Mouse (Mus musculus): ENCODE measurements at regions not wholly inside any gene's neighbourhood (a gene's known extent, or its start where the extent isn't known, plus 50 kb on each side); places are given as distances from the start of the nearest gene placed in this dataset.

DNA sequence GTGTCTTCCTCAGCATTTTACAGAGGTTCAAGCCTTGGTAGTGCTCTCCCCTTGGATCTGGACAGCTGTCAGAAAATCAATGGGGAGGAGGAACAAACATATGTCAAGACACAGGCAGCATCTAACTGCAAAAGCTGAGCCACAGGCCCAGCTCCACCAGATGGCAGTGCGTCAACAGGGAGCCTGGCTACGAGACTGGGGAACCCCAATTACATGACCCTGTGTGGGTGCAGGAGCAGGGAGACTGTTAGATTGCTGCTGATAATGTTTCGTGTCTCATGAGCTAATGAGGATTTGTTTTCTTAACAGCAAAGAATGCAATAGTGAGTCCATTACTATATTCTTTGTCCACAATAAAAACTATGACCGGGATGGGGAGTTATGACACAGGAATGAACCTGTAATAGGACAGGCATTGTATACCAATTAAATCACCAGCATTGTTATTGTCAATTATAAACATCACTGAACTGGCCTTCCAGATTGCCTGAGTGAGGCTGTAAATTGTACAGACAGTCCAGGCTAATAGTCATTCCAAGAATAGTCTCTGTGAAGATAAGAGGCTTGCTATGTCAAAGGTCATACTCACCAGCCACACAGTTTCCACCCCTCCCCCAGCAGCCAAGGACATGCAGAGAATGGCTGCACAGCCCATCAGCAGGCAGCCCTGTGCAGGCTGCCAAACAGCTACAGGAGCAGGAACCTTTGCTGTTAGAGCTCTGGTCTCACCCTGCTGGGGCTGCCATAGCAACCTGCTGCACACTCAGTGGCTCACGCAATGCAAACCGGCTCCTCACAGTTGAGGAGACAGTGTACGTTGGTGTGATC is 58.8 kb upstream of the Barx2 start:
- intact Hi-C loops (cut with DNase I) = loop anchor here (1.0 to 2.0 kb wide), 2 partner anchors 61 to 187 kb away; no protein-coding TSS in a partner anchor
- DNase-seq = peak; percentile 86

DNA sequence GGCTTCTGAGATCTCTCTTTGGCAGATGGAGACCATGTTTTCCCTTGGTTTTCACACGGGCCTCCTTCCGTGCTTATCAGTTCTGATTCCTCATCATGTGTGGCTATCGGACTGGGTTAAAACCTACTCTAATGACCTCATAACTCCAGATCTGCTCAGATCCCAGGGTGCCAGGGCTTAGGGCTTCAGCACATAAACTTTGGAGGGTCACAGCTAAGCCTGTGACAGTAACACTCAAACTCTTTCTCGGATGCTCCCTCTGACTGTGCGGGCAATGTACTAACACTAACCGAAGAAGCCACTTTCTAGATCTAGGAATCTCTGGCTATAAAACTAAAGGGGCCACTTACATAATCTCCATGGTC is 59.3 kb upstream of the Barx2 start:
- DNase-seq = no peak
- intact Hi-C loops (cut with DNase I) = loop anchor here (2.0 kb wide), 1 partner anchor 60 kb away; no protein-coding TSS in a partner anchor

DNA sequence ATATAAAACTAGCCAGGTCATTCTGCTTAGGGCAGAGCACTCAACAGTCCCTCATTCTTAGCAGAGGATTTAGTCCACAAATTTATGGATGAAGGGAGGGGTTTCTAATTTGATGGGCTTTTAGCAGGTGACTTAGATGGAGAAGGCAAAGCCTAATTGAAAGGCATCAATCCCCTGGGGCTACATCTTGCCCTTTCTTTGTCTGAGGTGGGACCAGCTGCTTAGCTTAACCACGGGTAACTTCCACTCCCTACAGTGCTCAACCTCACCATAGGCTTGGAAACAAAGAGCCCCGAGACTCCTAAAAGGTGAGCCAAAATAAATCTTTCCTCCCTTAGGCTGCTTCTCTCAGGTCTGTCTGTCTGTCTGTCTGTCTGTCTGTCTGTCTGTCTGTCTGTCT is 62.9 kb upstream of the Barx2 start:
- intact Hi-C loops (cut with DNase I) = no loop called here
- DNase-seq = no peak

DNA sequence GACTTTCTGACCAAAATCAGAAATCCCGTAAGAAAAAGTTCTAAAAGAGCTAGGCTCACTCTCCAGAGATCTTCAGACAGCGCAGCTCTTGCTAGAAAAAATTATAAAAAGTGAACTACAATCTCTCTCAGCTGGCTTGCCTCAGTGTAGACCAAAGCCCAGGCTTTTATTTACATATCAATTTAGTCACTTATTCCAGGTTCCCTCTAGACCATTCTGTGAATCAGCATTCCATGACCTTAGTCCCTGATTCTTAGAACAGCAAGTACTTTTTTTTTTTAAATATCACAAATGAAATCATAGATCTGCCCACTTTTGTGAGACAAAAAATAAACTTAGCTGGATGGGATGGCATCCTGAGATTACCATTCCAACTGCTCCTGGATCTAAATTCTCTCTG is 64.8 kb upstream of the Barx2 start:
- intact Hi-C loops (cut with DNase I) = no loop called here
- no peak for DNase-seq

DNA sequence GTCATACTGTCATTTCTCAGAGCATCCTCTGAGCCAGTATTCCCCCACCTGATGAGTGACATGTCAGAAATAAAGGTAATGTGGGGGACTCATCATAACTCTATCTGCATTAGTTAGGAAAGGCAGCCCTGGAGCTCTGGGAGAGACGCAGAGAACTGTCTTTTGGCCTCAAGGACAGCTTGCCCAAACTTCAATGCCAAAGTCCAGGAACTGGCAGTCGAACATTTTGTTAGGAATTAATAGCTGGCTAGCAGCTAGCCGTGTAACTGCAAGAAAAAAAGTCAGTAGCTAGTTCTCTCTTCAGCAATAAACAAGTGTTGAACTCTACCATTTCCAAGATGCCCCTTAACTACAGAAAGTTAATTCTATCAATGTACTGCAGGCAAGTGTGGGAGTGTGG is 65.9 kb upstream of the Barx2 start:
- intact Hi-C loops (cut with DNase I) = no loop called here
- DNase-seq = no peak

DNA sequence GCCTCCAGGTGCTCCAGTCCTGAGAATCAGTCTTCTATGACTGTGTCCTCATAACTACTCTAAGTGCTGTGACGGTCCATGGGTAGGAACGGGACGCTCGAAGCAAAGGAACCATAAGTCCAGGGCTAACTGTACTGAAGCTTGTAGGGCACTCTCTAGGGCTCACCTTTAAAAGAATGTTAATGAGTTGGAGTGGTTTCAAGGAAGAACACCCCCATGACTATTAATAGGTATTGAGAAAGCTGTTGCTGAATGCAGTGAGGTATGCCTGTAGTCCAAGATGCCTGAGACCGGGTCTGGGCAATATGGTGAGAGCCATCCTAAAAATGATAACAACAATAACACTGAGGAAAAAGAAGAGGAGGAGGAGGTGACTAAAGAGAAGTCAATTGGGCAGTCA is 67.2 kb upstream of the Barx2 start:
- intact Hi-C loops (cut with DNase I) = no loop called here
- peak; percentile 33 to 36 for DNase-seq

DNA sequence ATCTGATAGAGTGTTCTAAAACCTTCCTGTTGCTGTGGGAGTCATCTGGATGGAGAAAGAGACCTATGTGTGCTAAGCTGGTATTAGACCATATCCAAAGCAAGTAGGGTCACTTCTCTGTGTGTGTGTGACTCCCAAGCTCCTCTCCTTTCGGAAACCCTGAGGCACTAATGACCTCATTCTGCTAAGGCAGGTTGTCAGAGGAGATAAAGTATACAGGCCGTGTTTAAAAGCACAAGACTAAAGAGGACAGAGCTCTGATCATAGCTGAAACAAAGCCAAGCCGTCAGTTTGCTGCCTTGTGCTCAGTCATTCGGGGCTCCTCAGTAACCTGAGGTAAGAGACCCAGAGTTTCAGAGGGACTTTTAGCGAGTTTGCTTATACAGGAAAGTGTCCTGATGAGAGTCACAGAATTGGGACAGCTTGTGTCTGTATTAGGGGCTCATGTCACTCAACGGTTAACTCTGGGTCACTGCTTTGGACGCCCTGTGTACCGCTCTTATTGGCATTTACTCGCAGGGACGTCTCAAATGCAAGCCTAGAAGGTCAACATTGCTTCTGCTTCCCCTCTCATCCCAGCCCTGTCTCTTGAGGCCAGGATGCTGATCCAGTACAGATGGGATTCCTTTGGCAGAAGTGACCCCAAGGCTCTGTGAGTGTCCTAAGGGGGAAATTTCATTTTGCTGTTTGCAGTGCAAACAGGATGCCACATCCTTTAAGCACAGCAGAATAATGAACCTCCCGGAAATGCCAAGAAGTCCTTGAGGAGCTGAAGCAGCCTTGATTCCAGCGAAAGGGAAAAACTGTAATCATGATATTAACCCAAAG is 70.7 kb upstream of the Barx2 start:
- intact Hi-C loops (cut with DNase I) = no loop called here

DNA sequence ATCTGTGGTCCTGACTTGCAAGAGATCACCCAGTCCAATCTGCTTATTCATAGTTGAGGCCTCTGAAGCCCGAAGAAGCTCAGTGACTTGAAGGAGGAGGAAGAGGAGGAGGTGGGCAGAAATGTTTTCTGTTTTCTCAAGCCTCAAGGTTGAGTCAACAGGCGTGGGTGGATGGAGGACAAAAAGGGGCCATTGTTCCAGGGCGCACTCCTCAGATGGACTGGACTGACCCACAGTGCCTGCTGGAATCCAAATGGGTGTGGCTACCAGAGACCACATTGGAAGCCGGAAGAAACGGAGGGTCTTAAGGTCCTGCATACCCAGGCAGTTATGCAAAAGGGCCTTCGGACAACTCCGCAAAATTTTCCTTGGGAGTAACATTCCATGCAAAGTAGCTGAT is 75.6 kb upstream of the Barx2 start:
- no peak for DNase-seq
- intact Hi-C loops (cut with DNase I) = no loop called here

More for the DNA sequence above, 70.7 kb upstream of the Barx2 start:
- peak; percentile 41 to 54 for DNase-seq

DNA sequence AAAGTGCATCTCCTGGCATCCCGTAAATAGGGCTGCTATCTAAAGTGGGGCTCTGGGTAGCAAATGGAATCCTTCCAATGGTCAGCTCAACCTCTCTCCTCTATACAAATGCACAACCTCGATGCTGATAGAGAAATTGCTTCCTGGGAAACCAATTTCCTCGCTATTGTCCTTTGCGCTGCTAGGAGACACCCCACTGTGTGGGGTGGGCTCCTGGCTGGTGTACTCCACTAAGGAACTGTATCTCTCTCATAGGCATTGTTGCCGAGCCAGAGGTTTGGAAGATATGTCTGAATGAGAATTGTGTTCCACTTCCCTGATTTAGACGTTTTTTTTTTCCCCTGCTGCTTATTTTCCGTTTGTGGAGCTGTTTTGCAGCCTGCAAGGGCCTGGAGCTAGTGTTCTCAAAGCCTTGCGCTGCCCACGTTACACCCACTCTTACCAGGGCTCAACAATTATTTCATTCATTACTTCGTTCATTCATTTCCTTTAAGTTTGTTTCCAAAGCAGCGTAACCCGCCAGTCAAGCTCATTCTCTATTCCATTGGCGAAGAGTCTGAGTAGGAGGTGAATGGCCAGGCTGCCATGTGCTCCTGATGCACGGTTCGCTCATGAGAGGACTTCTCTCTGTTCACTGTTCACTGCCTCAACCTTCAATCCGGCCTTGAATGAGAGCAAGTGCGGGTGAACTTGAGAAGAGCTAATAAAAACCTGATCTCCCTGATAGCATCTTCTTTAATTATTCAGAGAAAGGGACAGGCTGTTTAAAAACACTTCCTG is 76.5 kb upstream of the Barx2 start:
- intact Hi-C loops (cut with DNase I) = no loop called here

DNA sequence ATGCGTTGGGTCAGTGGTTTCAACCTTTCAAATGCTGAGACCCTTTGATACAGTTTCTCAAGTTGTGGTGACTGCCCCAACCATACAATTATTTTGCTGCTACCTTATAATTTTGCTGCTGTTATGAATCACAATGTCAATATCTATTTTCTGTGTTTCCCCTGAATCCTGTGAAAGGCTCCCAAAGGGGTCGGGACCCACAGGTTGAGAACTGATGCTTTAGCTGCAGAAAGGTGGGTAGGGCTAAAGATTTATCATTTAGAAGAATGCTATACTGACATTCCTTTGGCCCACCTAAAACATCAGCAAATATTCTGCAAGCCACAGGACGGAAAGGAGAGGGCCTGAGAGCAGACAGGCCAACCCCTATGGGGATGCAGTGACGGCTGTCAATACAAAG is 77.2 kb upstream of the Barx2 start:
- no peak for DNase-seq
- intact Hi-C loops (cut with DNase I) = no loop called here

More for the DNA sequence above, 76.5 kb upstream of the Barx2 start:
- no peak for DNase-seq

DNA sequence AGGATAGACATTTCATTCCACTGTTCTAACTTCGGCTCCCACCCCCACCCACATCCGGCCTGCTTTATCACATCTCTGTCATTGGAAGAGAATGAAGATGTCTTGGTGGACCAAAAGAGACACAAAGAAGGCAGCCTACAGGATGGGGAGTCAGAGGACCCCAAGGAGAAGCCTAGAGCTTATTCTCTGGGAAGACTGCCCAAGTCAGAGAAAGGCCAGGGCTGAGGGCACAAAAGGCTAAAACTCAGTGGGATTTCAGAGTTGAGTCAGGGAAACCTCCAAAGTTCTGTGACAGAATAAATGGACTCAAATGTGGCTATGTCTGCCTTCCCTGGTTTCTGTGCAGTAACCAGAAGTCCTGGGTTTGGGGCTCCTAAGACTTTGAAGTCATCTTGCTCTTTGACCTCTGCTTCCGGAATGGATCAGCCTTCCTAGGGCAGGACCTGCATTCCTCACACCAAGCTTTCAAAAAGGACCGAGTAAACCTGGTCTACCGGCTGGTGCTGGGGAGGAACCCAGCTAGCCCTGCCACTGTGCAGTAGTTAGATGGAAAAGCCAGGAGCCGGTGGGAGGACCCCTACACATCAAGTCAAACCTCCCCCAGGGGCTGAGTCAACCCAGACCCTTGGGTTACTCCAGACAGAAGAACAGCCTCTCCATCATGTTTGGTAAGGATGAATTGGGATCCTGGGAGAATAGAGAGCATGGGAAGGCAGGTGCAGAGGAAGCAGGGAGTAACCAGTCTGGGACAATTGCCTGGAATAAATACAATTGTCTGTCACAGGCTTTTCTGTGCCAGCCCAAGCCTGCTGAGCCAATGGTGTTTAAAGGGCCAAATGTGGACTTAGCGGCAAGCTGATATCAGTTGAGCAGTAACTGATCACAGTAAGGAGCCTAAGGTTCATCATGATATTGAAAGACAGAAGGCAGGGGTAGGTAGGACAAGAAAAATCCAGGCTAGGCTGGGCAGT is 80.7 kb upstream of the Barx2 start:
- intact Hi-C loops (cut with DNase I) = no loop called here
- no peak for DNase-seq

DNA sequence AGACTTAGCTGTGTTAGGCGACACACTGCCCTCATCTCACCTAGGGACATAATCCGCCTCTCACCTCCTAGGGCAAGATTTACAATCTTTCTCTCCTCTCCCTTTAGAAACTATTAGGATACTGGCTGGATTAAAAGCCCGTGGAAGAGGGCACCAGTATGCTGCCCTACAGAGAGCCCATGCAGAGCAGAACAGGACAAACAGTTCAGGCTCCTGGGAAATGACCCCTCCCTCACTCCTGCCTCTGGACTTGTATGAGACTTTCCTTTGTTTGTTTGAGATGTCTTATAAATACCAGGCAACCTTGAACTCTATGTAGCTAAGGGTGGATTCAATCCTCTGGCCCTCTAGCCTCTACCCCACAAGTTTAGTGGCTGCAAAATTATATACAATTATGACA is 81.8 kb upstream of the Barx2 start:
- intact Hi-C loops (cut with DNase I) = no loop called here
- DNase-seq = no peak

DNA sequence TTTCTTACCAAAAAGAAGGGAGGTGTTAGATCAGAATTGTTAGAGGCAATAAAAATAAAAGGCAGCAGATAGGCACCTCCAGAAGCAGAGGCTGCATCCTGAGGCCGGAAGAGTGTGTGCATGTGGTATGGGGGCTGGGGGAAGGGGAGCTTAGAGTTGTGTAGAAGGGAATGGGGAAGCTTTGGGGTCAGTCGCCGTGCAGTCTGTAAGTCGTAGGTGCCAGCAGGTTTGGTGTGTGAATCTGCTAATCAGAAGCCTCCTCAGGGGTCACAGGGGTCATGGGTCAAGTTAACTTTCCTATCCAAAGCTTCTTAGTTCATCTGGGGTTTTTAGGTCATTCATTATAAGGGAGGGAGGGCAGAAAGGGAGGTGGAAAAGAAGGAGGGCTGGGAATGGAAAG is 82.4 kb upstream of the Barx2 start:
- intact Hi-C loops (cut with DNase I) = loop anchor here (2.0 kb wide), 1 partner anchor 21 kb away; no protein-coding TSS in a partner anchor
- DNase-seq = no peak

DNA sequence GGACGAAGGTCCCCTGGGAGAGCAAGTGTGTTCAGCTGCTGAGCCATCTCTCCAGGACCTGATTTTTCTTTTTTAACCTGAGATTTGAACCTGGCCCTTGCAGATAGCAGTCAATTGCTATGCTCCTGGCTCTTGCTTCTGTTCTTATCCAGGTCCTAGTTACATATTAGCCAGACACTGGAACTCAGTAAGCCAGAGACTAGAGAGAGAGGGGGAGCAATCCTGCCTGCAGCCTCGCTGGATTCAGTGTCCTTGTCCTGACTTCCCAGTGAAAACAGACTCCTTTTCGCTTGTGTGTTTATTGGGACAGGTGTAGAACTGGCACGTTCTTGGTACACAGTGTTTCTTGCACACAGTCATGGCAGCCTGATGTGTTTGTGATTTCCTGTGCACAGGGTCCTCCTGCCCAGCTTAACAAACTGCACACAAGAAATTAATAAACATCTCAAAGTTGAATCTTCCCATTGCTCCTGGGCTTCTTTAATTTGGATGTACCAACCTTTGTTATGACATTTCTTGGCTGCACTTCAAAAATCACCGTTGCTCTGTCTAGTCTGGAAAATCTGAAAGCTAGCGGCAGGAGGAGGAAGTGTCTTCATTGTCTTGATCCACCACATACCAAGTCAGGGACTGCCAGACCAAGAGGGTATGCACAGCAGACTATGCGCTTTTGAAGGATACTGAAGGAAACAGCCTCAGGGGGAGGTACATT is 83.4 kb upstream of the Barx2 start:
- DNase-seq = no peak
- intact Hi-C loops (cut with DNase I) = loop anchor here (2.0 kb wide), 1 partner anchor 22 kb away; no protein-coding TSS in a partner anchor

DNA sequence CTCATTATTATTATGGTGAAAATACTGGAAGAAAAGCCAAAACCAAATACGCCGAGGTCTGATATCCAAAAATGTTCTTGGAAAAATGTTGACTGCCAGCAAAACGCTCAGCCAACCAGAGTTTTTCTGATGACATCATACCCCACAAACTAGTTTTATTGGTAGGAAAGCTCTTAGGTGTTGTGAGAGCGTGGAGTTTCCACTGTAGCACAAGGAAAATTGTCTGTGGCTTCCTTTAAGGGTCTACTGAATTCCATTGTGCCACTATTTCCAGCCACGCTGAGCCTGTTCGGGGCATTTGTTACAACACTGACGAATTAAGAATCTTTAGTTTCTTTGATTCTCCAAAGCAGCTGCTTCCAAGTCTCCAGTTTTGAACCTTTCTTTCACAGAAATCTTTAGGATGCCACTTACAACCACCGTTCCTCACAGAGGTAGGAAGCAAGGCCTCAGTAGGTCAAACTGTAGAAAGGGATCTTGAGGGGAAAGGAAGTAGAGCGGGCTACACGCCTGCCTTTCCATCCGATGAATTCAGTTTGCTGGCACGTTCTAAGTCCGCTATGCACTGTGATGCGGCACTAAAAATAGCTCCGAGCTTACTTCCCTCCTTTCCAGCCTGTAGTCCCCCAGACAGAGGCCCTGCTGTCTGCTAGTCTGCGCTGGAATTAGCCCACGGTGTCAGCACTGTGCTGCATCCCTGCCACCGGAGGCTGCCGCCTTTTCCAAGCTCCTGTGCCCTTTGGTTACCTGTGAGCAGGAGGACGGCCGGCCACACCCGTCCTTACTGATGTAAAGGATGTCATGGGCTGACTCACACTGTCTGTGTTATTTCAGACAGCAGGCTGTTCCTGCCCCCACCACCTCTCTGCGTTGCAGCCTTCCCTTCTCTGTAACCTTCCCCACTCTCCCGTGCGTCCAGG is 84.2 kb upstream of the Barx2 start:
- intact Hi-C loops (cut with DNase I) = loop anchor here (2.0 kb wide), 1 partner anchor 23 kb away; no protein-coding TSS in a partner anchor
- peak; percentile 68 to 70 for DNase-seq

DNA sequence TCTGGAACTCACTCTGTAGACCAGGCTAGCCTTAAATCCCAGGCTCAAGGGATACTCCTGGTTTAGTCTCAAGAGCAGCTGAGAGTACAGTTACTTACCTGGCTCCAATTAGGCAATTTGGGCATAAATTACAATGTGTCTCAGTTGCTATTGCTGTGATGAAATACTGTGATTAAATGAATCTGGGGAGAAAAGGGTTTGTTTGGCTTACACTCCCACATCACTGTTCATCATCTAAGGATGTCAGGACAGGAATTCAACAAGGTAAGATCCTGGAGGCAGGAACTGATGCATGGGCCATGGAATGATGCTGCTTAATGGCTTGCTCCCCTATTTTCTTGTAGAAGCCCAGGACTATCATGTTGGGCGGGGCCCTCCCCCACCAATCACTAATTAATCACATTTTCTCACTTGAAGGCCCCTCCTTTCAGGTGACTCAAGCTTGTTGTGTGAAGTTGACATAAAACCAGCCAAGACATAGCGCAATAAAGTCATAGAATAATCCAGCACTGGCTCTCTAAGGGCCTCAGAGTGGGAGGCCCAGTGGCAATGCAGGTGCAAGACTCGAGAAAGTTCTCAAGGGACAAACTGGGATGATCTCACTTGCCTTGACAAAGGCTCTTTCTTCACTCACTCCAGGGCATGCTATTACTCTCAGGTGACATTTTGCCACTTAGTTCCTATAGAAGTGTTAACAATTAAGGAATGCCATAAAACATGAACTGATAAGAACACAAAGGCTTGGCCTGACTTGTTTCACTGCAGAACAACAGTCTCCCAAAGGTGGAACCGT is 85.4 kb upstream of the Barx2 start:
- intact Hi-C loops (cut with DNase I) = no loop called here
- DNase-seq = no peak

DNA sequence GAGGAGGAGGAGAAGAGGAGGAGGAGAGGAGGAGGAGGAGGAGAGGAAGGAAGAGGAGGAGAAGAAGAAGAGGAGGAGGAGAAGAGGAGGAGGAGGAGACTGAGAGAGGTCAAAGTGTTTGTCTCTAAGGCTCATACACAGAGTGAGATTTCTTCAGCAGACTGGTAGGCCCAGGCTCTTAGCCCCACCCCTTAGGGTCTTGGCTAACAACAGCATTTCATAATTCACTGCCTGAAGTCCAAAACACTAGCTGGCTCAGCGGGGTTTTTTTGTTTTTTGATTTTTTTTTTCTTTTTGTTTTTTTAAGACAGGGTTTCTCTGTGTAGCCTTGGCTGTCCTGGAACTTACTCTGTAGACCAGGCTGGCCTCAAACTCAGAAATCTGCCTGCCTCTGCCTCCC is 86.5 kb upstream of the Barx2 start:
- intact Hi-C loops (cut with DNase I) = no loop called here
- peak in 1 of 2 experiments; percentile 50 for DNase-seq

Data from heart, postnatal 10 days (tissue).